Mouse (Mus musculus): Measurements from ENCODE around the gene Sorl1. TPM values are rescaled to one million over a fixed set of nuclear protein-coding genes. Genes with fewer than 3 reads are reported as not detected.
A peak's percentile ranks its signal among the peaks of the same experiment; 100 is the strongest.

Sorl1 gene
- polyA plus RNA-seq, 1 experiment = 73.1 TPM

- Histone ChIP-seq H3K4me1 (ENCODE audit: control insufficient read depth, insufficient read depth, low read length) (no peaks in the 10 kb centered on the region), H3K27ac (ENCODE audit: insufficient read depth, low read length) (no peak overlapping the region), H3K4me3 (ENCODE audit: insufficient read depth, low read length) (peak overlapping the region; percentile 23)
- TF ChIP-seq CTCF (IDR thresholded peaks at IDR 0.05; ENCODE audit: extremely low read depth, insufficient read depth, low read length) (no peak), POLR2A (IDR thresholded peaks at IDR 0.05; ENCODE audit: extremely low read depth, insufficient read depth, low read length) (no peak)
These were observed 189.2 kb downstream of the Sorl1 start for GRCm38 (mm10) chr9:41934848-41935372.

- Histone ChIP-seq H3K4me1 (ENCODE audit: control insufficient read depth, insufficient read depth, low read length) (no peaks in the 10 kb centered on the region), H3K4me3 (ENCODE audit: insufficient read depth, low read length) (no peak overlapping the region), H3K27ac (ENCODE audit: insufficient read depth, low read length) (no peak overlapping the region)
- TF ChIP-seq CTCF (IDR thresholded peaks at IDR 0.05; ENCODE audit: extremely low read depth, insufficient read depth, low read length) = no peak
These were observed 194.1 kb downstream of the Sorl1 start for GRCm38 (mm10) chr9:41929986-41930385.

GRCm38 (mm10) chr9:41925721-41926120 is 198.4 kb downstream of the Sorl1 start:
- Histone ChIP-seq H3K27ac (ENCODE audit: insufficient read depth, low read length) (no peak overlapping the region), H3K4me3 (ENCODE audit: insufficient read depth, low read length) (no peak overlapping the region), H3K4me1 (ENCODE audit: control insufficient read depth, insufficient read depth, low read length) (no peaks in the 10 kb centered on the region)
- no peak for TF ChIP-seq CTCF (IDR thresholded peaks at IDR 0.05; ENCODE audit: extremely low read depth, insufficient read depth, low read length)
- TF ChIP-seq POLR2A (IDR thresholded peaks at IDR 0.05; ENCODE audit: extremely low read depth, insufficient read depth, low read length) = no peak

- Histone ChIP-seq H3K4me1 (ENCODE audit: control insufficient read depth, insufficient read depth, low read length) (no peaks in the 10 kb centered on the region), H3K27ac (ENCODE audit: insufficient read depth, low read length) (no peak overlapping the region), H3K4me3 (ENCODE audit: insufficient read depth, low read length) (no peak overlapping the region)
- no peak for TF ChIP-seq POLR2A (IDR thresholded peaks at IDR 0.05; ENCODE audit: extremely low read depth, insufficient read depth, low read length)
- TF ChIP-seq CTCF (IDR thresholded peaks at IDR 0.05; ENCODE audit: extremely low read depth, insufficient read depth, low read length) = no peak
These were observed 200.0 kb downstream of the Sorl1 start for GRCm38 (mm10) chr9:41924140-41924539.

- Histone ChIP-seq H3K4me1 (ENCODE audit: control insufficient read depth, insufficient read depth, low read length) (no peaks in the 10 kb centered on the region), H3K27ac (ENCODE audit: insufficient read depth, low read length) (no peak overlapping the region), H3K4me3 (ENCODE audit: insufficient read depth, low read length) (no peak overlapping the region)
- TF ChIP-seq CTCF (IDR thresholded peaks at IDR 0.05; ENCODE audit: extremely low read depth, insufficient read depth, low read length) = no peak
These were observed 201.7 kb downstream of the Sorl1 start for GRCm38 (mm10) chr9:41922416-41922815.

- no peaks in the 10 kb centered on the region for H3K4me1 ChIP-seq (ENCODE audit: control insufficient read depth, insufficient read depth, low read length)
- 0 out of 2 replicates have a peak overlapping the region, but pooled peaks have one; percentile 53 for H3K27ac ChIP-seq (ENCODE audit: insufficient read depth, low read length)
- TF ChIP-seq POLR2A (IDR thresholded peaks at IDR 0.05; ENCODE audit: extremely low read depth, insufficient read depth, low read length) (no peak), CTCF (IDR thresholded peaks at IDR 0.05; ENCODE audit: extremely low read depth, insufficient read depth, low read length) (no peak)
- H3K4me3 ChIP-seq (ENCODE audit: insufficient read depth, low read length) = no peak overlapping the region
These were observed 205.3 kb downstream of the Sorl1 start for GRCm38 (mm10) chr9:41918657-41919380.

GRCm38 (mm10) chr9:41918155-41918554 is 205.9 kb downstream of the Sorl1 start:
- no peak overlapping the region for H3K27ac ChIP-seq (ENCODE audit: insufficient read depth, low read length)
- no peak for TF ChIP-seq POLR2A (IDR thresholded peaks at IDR 0.05; ENCODE audit: extremely low read depth, insufficient read depth, low read length)
- no peak for TF ChIP-seq CTCF (IDR thresholded peaks at IDR 0.05; ENCODE audit: extremely low read depth, insufficient read depth, low read length)

GRCm38 (mm10) chr9:41915571-41915970 is 208.5 kb downstream of the Sorl1 start:
- Histone ChIP-seq H3K4me3 (ENCODE audit: insufficient read depth, low read length) (no peak overlapping the region), H3K27ac (ENCODE audit: insufficient read depth, low read length) (no peak overlapping the region), H3K4me1 (ENCODE audit: control insufficient read depth, insufficient read depth, low read length) (no peaks in the 10 kb centered on the region)
- TF ChIP-seq CTCF (IDR thresholded peaks at IDR 0.05; ENCODE audit: extremely low read depth, insufficient read depth, low read length) (no peak), POLR2A (IDR thresholded peaks at IDR 0.05; ENCODE audit: extremely low read depth, insufficient read depth, low read length) (no peak)

More at GRCm38 (mm10) chr9:41918155-41918554, 205.9 kb downstream of the Sorl1 start:
- H3K4me1 ChIP-seq (ENCODE audit: control insufficient read depth, insufficient read depth, low read length) = no peaks in the 10 kb centered on the region
- H3K4me3 ChIP-seq (ENCODE audit: insufficient read depth, low read length) = no peak overlapping the region

Other genes starting within 250 kb of the Sorl1 start
- gene Sc5d, start 140.0 kb upstream of the Sorl1 start, polyA plus RNA-seq (2012; rRNA removed) = 74.8 and 90.6 TPM in 2 replicates